Mouse (Mus musculus) kidney, embryonic 15.5 days (tissue): Measurements from ENCODE around the gene Pds5b. TPM values are rescaled to one million over a fixed set of nuclear protein-coding genes. Genes with fewer than 3 reads are reported as not detected.
A peak's percentile ranks its signal among the peaks of the same experiment; 100 is the strongest.
"Not testable (repeated sequence)": the region's sequence is repeated elsewhere in the genome, so short reads cannot be mapped to it uniquely, and the experiment has no call there.

Source experiments
- ATAC-seq: fragments of 200-750 bp; cut with Nextera tagmentation; replicated peaks from 2 replicates; pipeline ENCODE4 v1.8.0; 2017; ENCODE audit warnings: moderate TSS enrichment; ENCODE audit not compliant: low FRiP score
- H3K27ac ChIP-seq: fragments of 300-500 bp; sonication (generic); 2 replicates; pipeline ENCODE4 v1.5.1; 2015; ENCODE audit warnings: mild to moderate bottlenecking, inconsistent platforms
- H3K27me3 ChIP-seq: fragments of 300-500 bp; sonication (generic); 2 replicates; pipeline ENCODE4 v1.6.1; 2015; ENCODE audit warnings: inconsistent platforms
- H3K36me3 ChIP-seq: fragments of 300-500 bp; sonication (generic); 2 replicates; pipeline ENCODE4 v1.6.1; 2015; ENCODE audit warnings: inconsistent platforms
- H3K4me1 ChIP-seq: fragments of 300-500 bp; sonication (generic); 2 replicates; pipeline ENCODE4 v1.6.1; 2015; ENCODE audit warnings: inconsistent platforms
- H3K4me2 ChIP-seq: fragments of 300-500 bp; sonication (generic); 2 replicates; pipeline ENCODE4 v1.6.1; 2015; ENCODE audit warnings: moderate library complexity, mild to moderate bottlenecking, inconsistent platforms
- H3K4me3 ChIP-seq: fragments of 300-500 bp; sonication (generic); replicated peaks from 2 replicates; pipeline ENCODE4 v1.5.1; 2015; ENCODE audit warnings: mild to moderate bottlenecking, inconsistent platforms
- H3K9ac ChIP-seq: fragments of 300-500 bp; sonication (generic); 2 replicates; pipeline ENCODE4 v1.6.1; 2015; ENCODE audit warnings: mild to moderate bottlenecking, inconsistent platforms
- H3K9me3 ChIP-seq: fragments of 300-500 bp; sonication (generic); replicated peaks from 2 replicates; pipeline ENCODE4 v1.6.1; 2016; ENCODE audit warnings: inconsistent platforms
- WGBS: fragments of 180-500 bp; shearing (Covaris S2); methylation state at CpG from one replicate; pipeline ENCODE4 v1.1.7; 2015; ENCODE audit warnings: mixed read lengths; 5-methylcytosine and 5-hydroxymethylcytosine counted together
- polyA plus RNA-seq: library from polyadenylated mRNA; unstranded; fragments of >200 nt; fragmentation: Nextera tagmentation; extraction: Ambion mirVana; gene quantifications from 2 replicates; pipeline ENCODE4 v1.2.1, GENCODE M21; 2015

The Pds5b gene
- polyA plus RNA-seq, 1 experiment from 2014 or later = 33.8 TPM

DNA sequence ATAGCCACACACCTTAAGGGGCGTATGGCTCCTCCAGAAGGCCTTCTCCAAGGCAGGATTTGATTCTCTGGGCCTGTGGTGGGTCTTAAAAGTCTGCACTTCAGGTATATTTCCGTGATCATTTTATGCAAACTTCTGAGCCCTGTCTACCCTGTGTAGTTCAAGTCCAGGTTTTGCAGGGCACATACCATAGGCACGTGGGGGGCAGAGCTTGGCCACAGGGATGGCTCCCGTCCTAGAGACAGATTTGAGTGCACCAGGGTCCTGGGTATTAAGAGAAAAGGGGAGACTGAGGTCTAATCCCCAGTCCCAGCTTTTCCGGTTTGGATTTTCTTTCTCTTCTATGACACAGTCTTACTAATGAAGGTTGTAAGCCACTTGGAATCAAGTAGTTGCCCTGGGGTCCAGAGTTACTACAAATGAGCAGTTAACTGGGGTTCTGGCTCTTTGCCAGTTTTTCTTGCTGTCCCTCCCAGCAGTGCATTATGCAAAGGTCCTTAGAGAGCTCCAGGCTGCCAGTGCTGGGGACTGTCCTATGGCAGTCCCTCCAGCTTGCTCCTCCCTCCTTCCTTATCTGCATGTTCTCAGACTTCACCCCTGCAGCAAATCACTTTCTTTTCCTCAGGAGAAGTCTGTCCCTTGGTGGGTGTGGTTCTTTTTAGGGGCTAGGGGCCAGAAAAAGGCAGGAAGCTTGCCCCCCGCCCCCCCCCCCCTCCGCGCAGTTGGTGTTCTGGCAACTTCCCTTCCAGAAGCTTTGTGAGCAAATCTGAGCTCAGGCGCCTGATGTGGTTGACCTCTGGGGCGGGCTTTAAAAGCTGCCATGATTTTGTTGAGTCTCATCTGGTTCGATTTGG is 166.4 kb downstream of the Pds5b start:
- H3K4me3 ChIP-seq = no peak overlapping the region
- H3K36me3 ChIP-seq = no peaks in the 10 kb centered on the region
- no peaks in the 10 kb centered on the region for H3K27me3 ChIP-seq
- 44% methylated on average over 11 of the region's 11 CpGs for WGBS
- no peak overlapping the region for H3K9ac ChIP-seq
- peak overlapping the region; percentile 89 for H3K27ac ChIP-seq
- H3K4me2 ChIP-seq = 0 out of 2 replicates have a peak overlapping the region, but pooled peaks have one; percentile 17
- peaks cover 5% of the 10 kb centered on the region; the same call in 1 of the 2 replicates for H3K9me3 ChIP-seq
- H3K4me1 ChIP-seq = peaks cover 26% of the 10 kb centered on the region
- peak; percentile 96 for ATAC-seq

DNA sequence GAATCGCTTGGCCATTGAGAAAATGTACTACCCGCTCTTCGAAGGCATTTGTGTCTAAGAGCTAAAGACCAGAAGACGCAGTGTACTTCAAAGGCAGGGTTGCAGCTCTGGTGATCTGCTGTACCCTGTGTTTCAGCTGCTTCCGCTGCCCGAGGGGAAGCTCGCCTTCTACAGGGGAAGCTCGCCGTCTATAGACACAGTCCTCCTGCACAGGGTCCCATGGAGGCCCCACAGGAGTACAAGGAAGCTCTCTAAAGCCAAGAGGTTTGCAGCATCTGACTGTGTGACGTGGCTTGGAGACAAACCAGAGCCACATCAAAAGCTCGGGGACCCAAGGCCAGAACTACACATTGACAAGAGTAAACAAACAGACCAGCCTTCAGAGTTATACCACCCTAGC is 167.1 kb downstream of the Pds5b start:
- peak overlapping the region; percentile 89 for H3K27ac ChIP-seq
- peak; percentile 37 for ATAC-seq
- no peak overlapping the region for H3K4me3 ChIP-seq
- H3K4me1 ChIP-seq = peaks cover 26% of the 10 kb centered on the region
- no peaks in the 10 kb centered on the region for H3K27me3 ChIP-seq
- H3K4me2 ChIP-seq = no peak overlapping the region
- peaks cover 5% of the 10 kb centered on the region; the same call in 1 of the 2 replicates for H3K9me3 ChIP-seq
- H3K36me3 ChIP-seq = no peaks in the 10 kb centered on the region
- WGBS = 48% methylated on average over 11 of the region's 11 CpGs
- no peak overlapping the region for H3K9ac ChIP-seq

DNA sequence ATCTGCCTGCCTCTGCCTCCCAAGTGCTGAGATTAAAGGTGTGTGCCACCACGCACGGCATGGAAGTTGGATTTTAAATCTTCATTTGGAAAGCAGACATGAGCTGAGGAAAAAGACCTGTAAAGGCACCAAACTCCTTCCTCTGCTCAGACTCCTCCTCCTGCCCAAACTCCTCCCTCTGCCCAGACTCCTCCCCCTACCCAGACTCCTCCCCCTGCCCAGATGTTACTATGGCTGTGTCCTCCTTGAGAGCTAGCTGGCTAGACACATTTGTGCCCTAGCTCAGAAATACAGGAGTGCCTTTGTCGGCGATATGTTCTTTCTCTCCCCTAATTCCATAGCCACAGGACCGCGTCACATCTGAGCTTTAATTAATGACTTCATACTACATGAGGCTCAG is 172.4 kb downstream of the Pds5b start:
- no peak overlapping the region for H3K4me2 ChIP-seq
- H3K4me1 ChIP-seq = peaks cover 14% of the 10 kb centered on the region
- H3K9me3 ChIP-seq = no peaks in the 10 kb centered on the region
- H3K27ac ChIP-seq = no peak overlapping the region
- no peak for ATAC-seq
- H3K27me3 ChIP-seq = no peaks in the 10 kb centered on the region
- WGBS = 93% methylated on average over 6 of the region's 6 CpGs
- H3K4me3 ChIP-seq = no peak overlapping the region
- H3K36me3 ChIP-seq = no peaks in the 10 kb centered on the region
- no peak overlapping the region for H3K9ac ChIP-seq

DNA sequence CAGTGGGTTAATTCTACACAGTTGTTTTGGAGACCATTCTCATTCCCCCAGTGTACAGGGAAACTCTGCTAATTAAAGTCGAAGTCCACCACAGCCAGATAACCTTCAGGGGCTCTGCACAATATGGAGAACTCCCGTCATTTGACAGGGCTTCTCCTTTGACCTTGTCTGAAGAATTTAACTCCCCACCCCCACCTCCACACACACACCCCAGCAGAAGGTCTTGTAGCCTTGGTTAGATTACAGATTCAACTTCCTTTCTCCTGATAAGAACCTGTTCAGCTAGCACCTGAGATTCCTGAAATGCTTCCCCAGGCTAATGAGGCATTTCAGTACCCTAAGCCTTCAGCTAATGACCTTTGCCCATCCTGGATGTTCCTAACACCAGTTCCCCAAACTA is 177.3 kb downstream of the Pds5b start:
- Histone ChIP-seq H3K27ac (no peak overlapping the region), H3K27me3 (no peaks in the 10 kb centered on the region), H3K9ac (no peak overlapping the region), H3K4me2 (no peak overlapping the region), H3K9me3 (no peaks in the 10 kb centered on the region), H3K4me1 (0 out of 2 replicates have a peak, but pooled peaks cover 8% of the 10 kb centered on the region), H3K36me3 (no peaks in the 10 kb centered on the region), H3K4me3 (no peak overlapping the region)
- WGBS = 38% methylated on average over 2 of the region's 2 CpGs
- no peak for ATAC-seq

DNA sequence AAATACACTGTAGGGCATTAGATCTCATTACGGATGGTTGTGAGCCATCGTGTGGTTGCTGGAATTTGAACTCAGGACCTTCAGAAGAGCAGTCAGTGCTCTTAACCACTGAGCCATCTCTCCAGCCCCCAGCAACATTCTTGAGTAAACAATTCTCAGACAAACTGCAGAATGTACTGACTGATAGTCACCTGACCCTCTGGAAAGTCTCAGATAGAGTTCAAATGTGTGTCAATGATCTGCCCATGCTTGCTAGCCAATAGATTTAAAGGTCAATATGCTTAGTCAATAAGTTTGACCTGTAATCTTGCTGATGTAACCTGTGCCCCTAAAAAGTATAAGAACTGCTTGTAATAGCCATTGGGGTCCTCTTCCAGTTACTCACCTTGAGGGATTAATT is 178.6 kb downstream of the Pds5b start:
- not testable (repeated sequence) for H3K4me3 ChIP-seq, H3K9me3 ChIP-seq, H3K27me3 ChIP-seq, H3K4me2 ChIP-seq, H3K36me3 ChIP-seq, H3K9ac ChIP-seq, ATAC-seq, H3K27ac ChIP-seq, H3K4me1 ChIP-seq
- 75% methylated on average over 2 of the region's 2 CpGs for WGBS

DNA sequence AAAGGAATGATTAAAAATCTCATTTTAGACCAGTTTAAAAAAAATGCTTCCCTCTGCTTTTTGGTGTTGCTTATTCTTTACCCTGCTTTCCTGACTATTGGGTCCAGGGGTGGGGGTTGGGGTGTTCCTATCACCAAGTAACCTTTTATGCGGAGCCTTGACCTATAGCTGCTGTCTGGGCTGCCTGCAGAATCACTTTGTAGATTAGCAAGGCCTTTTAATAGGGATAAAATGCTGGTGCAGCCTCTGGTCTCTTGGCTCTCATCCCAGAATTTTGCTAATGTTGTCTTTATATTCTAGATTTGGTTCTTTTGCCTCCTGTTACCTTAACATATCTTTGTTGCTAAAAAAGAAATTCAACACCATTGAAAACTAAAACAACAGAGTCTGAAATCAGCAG is 181.0 kb downstream of the Pds5b start:
- H3K4me1 ChIP-seq = 0 out of 2 replicates have a peak, but pooled peaks cover 3% of the 10 kb centered on the region
- no peaks in the 10 kb centered on the region for H3K9me3 ChIP-seq
- no peaks in the 10 kb centered on the region for H3K27me3 ChIP-seq
- no peak overlapping the region for H3K4me3 ChIP-seq
- no peak for ATAC-seq
- no peak overlapping the region for H3K27ac ChIP-seq
- H3K9ac ChIP-seq = no peak overlapping the region
- whole genome bisulfite sequencing = 28% methylated on average over 1 of the region's 1 CpGs
- H3K4me2 ChIP-seq = no peak overlapping the region
- H3K36me3 ChIP-seq = no peaks in the 10 kb centered on the region

DNA sequence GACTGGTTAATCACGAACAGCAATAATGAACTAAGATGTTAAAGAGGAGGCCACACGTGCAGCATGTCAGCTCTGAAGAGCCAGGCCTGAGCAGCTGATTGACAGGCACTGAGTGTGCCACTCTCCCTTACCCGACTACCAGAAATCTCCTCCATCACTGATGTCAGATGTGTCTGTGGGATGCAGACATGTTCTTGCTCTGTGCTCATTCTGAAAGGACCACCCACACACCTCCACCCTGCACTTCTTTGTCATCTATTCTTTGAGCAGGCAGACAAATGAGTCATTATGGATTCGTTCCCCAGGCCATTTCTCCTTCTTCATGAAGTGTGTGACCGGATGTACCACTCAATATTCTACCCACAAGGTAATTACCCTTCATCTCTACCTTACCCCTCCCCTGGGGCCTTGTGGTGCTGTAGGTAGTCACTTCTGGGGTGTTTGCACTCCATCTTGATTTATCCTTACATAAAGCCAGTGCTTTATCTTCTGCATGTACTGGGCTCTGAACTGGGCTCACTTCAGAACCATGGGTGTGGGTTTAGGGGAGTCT is 186.2 kb downstream of the Pds5b start:
- no peak for ATAC-seq
- Histone ChIP-seq H3K4me2 (no peak overlapping the region), H3K27ac (no peak overlapping the region), H3K27me3 (no peaks in the 10 kb centered on the region), H3K36me3 (no peaks in the 10 kb centered on the region), H3K9ac (no peak overlapping the region), H3K9me3 (no peaks in the 10 kb centered on the region), H3K4me1 (no peaks in the 10 kb centered on the region), H3K4me3 (no peak overlapping the region)
- 57% methylated on average over 5 of the region's 5 CpGs for WGBS

Other genes with a start within 250 kb of the Pds5b start
- gene Zar1l, start 155.6 kb upstream of the Pds5b start, polyA plus RNA-seq = not detected in 2 replicates
- 24.0 and 27.4 TPM in 2 replicates for gene Brca2, start 151.1 kb upstream of the Pds5b start, polyA plus RNA-seq
- gene N4bp2l1, start 76.6 kb upstream of the Pds5b start, polyA plus RNA-seq = 4.5 and 5.9 TPM in 2 replicates
- 40.2 and 41.6 TPM in 2 replicates for gene N4bp2l2, start 7.6 kb upstream of the Pds5b start, polyA plus RNA-seq